Mouse (Mus musculus) embryonic facial prominence, embryonic 13.5 days (tissue): ENCODE data around the gene Uqcr10. TPM values are rescaled to one million over a fixed set of nuclear protein-coding genes. Genes with fewer than 3 reads are reported as not detected.
"Not testable (repeated sequence)": the region's sequence is repeated elsewhere in the genome, so short reads cannot be mapped to it uniquely, and the experiment has no call there.

Source experiments
- ATAC-seq: fragments of 200-750 bp; cut with Nextera tagmentation; 2 replicates; pipeline ENCODE4 v1.8.0; 2017; ENCODE audit warnings: low read depth; ENCODE audit not compliant: insufficient number of reproducible peaks, insufficient read depth, low FRiP score, low TSS enrichment
- H3K27ac ChIP-seq: fragments of 300-500 bp; sonication (generic); 2 replicates; pipeline ENCODE4 v1.5.1; 2015; ENCODE audit warnings: moderate library complexity, mild to moderate bottlenecking, inconsistent platforms
- H3K27me3 ChIP-seq: fragments of 300-500 bp; sonication (generic); 2 replicates; pipeline ENCODE4 v1.6.1; 2015; ENCODE audit warnings: mild to moderate bottlenecking, inconsistent platforms
- H3K36me3 ChIP-seq: fragments of 300-500 bp; sonication (generic); 2 replicates; pipeline ENCODE4 v1.6.1; 2015; ENCODE audit warnings: mild to moderate bottlenecking, inconsistent platforms
- H3K4me1 ChIP-seq: fragments of 300-500 bp; sonication (generic); 2 replicates; pipeline ENCODE4 v1.6.1; 2015; ENCODE audit warnings: inconsistent platforms
- H3K4me2 ChIP-seq: fragments of 300-500 bp; sonication (generic); 2 replicates; pipeline ENCODE4 v1.6.1; 2015; ENCODE audit warnings: moderate library complexity, mild to moderate bottlenecking, inconsistent platforms
- H3K4me3 ChIP-seq: fragments of 300-500 bp; sonication (generic); 2 replicates; pipeline ENCODE4 v1.5.1; 2015; ENCODE audit warnings: mild to moderate bottlenecking, inconsistent platforms
- H3K9ac ChIP-seq: fragments of 300-500 bp; sonication (generic); 2 replicates; pipeline ENCODE4 v1.6.1; 2015; ENCODE audit warnings: mild to moderate bottlenecking, inconsistent platforms
- H3K9me3 ChIP-seq: fragments of 300-500 bp; sonication (generic); 2 replicates; pipeline ENCODE4 v1.6.1; 2016; ENCODE audit warnings: inconsistent platforms
- WGBS: fragments of 180-500 bp; shearing (Covaris S2); methylation state at CpG from one replicate; pipeline ENCODE4 v1.1.7; 2015; ENCODE audit warnings: mixed read lengths; 5-methylcytosine and 5-hydroxymethylcytosine counted together
- polyA plus RNA-seq: library from polyadenylated mRNA; unstranded; fragments of >200 nt; fragmentation: Nextera tagmentation; extraction: Ambion mirVana; gene quantifications from 2 replicates; pipeline ENCODE4 v1.2.1, GENCODE M21; 2015

The Uqcr10 gene
- polyA plus RNA-seq, 1 experiment from 2014 or later: 769 TPM

DNA sequence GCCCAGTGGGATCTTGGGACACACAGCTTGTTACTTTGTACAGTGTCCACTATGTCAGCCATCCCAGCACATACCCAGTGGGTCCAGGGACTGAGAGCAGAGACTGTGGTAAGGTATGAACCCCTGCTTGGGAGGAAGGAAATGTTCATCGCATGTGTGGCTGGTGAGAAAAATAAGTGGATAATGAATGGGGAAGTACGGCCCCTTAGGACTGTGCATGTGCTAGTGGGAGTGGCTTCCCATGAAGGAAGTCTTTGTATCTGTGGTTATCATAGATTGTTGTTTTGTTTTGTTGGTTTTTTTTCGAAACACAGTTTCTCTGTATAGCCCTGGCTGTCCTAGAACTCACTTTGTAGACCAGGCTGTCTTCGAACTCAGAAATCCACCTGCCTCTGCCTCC lies 10.6 kb upstream of the Uqcr10 start:
- Histone ChIP-seq H3K9ac (no peak overlapping the region), H3K4me2 (no peak overlapping the region), H3K4me3 (no peak overlapping the region), H3K4me1 (peaks cover 2% of the 10 kb centered on the region; the same call in 1 of the 2 replicates), H3K9me3 (no peaks in the 10 kb centered on the region), H3K27ac (no peak overlapping the region), H3K27me3 (no peaks in the 10 kb centered on the region), H3K36me3 (no peaks in the 10 kb centered on the region)
- 82% methylated on average over 4 of the region's 4 CpGs for WGBS
- no peak for ATAC-seq

DNA sequence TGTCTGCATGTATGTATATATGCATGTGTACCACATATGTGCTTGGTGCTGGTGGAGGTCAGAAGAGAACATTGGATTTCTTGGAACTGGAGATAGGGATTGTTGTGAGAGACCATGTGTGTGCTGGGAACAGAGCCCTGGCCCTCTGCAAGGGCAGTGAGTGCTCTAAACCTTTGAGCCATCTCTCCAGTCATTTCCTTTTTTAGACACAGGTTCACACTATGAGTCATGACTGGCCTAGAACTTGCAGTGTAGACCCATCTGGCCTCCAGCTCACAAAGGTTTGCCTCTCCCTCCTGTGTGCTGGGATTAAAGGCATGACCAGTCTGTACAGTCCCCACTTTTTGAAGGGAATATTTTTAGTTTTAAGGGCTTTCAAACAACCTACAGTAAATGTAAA lies 8.7 kb upstream of the Uqcr10 start:
- no peak overlapping the region for H3K4me2 ChIP-seq
- no peaks in the 10 kb centered on the region for H3K9me3 ChIP-seq
- no peak overlapping the region for H3K4me3 ChIP-seq
- H3K27ac ChIP-seq: no peak overlapping the region
- H3K4me1 ChIP-seq: no peaks in the 10 kb centered on the region
- no peak for ATAC-seq
- no peak overlapping the region for H3K9ac ChIP-seq
- no peaks in the 10 kb centered on the region for H3K36me3 ChIP-seq
- no peaks in the 10 kb centered on the region for H3K27me3 ChIP-seq

DNA sequence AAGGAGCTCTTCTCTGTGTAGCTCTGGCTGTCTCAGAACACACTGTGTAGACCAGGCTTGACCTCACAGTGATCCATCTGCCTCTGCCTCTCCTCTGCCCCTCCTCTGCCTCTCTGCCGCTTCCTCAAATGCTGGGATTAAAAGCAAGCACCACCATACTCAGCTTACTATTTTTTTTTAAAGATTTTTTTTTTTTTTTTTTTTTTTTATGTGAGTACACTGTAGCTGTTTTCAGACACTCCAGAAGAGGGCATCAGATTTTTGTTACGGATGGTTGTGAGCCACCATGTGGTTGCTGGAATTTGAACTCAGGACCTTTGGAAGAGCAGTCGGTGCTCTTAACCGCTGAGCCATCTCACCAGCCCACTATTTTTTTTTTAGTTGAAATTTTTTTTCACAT lies 6.0 kb upstream of the Uqcr10 start:
- not testable (repeated sequence) for H3K36me3 ChIP-seq, H3K27ac ChIP-seq, H3K4me1 ChIP-seq, H3K9me3 ChIP-seq, H3K9ac ChIP-seq, ATAC-seq, H3K4me3 ChIP-seq, H3K4me2 ChIP-seq, H3K27me3 ChIP-seq
- 84% methylated on average over 4 of the region's 4 CpGs for WGBS

DNA sequence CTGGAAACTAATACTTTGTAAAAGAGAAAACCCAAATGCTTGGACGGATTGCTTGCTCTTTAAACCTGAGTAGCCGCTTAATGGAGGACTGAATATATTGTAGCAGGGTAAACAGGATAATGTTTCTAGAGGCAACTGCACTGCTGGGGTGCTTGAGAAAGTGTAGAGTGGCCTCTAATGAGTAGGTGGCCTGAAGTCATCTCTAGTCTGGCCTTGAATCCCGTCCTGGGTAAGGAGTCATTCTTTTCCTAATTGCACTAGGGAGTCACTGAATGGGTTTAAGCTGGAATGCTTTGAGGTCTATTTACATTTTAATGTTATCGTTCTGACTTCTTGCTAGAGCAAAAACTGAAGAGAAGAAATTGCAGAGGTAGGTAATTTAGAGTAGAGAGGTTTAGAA lies 1.0 kb upstream of the Uqcr10 start:
- no peaks in the 10 kb centered on the region for H3K27me3 ChIP-seq
- 7% methylated on average over 4 of the region's 4 CpGs for WGBS
- no peaks in the 10 kb centered on the region for H3K9me3 ChIP-seq
- H3K9ac ChIP-seq: peak overlapping the region; percentile 94
- H3K4me1 ChIP-seq: peaks cover 17% of the 10 kb centered on the region
- no peak for ATAC-seq
- H3K36me3 ChIP-seq: peaks cover 20% of the 10 kb centered on the region
- H3K27ac ChIP-seq: peak overlapping the region; percentile 66
- peak overlapping the region; percentile 85 for H3K4me3 ChIP-seq
- H3K4me2 ChIP-seq: peak overlapping the region; percentile 84

DNA sequence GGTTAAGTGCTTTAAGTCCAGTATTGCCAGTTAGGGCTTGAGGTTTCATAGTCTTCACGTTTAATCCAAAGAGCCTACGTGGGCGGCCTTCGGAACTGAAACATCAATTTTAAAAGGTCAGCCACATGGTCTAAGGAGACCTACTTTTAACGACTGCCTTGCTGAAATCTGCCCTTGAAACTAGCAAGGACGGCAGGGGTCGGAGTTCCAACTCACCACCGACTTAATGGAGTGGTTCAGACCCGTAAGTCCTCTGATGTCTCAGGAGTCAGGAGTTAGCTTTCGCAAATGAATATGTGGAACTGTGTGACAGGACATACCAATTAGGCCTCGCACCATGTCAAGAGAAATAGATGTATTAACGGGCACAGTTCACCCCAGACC lies 462 bp downstream of the Uqcr10 start:
- peaks cover 20% of the 10 kb centered on the region for H3K36me3 ChIP-seq
- peak overlapping the region; percentile 66; the same call in 1 of the 2 replicates for H3K27ac ChIP-seq
- peak overlapping the region; percentile 85 for H3K4me3 ChIP-seq
- H3K4me2 ChIP-seq: peak overlapping the region; percentile 84
- H3K27me3 ChIP-seq: no peaks in the 10 kb centered on the region
- H3K9me3 ChIP-seq: no peaks in the 10 kb centered on the region
- H3K9ac ChIP-seq: peak overlapping the region; percentile 94
- no peak for ATAC-seq
- 8% methylated on average over 12 of the region's 12 CpGs for WGBS
- peaks cover 17% of the 10 kb centered on the region for H3K4me1 ChIP-seq

DNA sequence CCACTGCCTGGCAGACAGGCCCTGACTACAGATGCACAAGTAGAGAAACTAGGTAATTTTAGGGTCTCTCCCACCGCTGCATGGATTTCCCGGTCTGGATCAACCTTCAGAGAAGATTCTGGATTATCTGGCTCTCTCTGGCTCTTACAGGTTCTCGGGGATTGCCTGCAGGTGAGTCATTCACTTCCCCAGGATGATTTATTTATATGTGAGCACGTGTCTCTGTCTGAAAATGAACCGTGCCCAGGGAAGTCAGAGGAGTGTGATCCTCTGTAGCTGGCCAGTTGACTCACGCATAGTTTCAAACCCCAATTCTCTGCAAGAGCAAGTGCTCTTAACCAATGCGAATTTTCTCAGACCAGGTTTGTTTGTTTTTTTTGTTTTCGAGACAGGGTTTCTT lies 3.4 kb downstream of the Uqcr10 start:
- H3K4me1 ChIP-seq: peaks cover 16% of the 10 kb centered on the region
- no peak overlapping the region for H3K4me3 ChIP-seq
- no peaks in the 10 kb centered on the region for H3K27me3 ChIP-seq
- peaks cover 20% of the 10 kb centered on the region for H3K36me3 ChIP-seq
- no peaks in the 10 kb centered on the region for H3K9me3 ChIP-seq
- WGBS: 83% methylated on average over 8 of the region's 8 CpGs
- ATAC-seq: no peak
- no peak overlapping the region for H3K4me2 ChIP-seq
- no peak overlapping the region for H3K27ac ChIP-seq
- H3K9ac ChIP-seq: no peak overlapping the region

DNA sequence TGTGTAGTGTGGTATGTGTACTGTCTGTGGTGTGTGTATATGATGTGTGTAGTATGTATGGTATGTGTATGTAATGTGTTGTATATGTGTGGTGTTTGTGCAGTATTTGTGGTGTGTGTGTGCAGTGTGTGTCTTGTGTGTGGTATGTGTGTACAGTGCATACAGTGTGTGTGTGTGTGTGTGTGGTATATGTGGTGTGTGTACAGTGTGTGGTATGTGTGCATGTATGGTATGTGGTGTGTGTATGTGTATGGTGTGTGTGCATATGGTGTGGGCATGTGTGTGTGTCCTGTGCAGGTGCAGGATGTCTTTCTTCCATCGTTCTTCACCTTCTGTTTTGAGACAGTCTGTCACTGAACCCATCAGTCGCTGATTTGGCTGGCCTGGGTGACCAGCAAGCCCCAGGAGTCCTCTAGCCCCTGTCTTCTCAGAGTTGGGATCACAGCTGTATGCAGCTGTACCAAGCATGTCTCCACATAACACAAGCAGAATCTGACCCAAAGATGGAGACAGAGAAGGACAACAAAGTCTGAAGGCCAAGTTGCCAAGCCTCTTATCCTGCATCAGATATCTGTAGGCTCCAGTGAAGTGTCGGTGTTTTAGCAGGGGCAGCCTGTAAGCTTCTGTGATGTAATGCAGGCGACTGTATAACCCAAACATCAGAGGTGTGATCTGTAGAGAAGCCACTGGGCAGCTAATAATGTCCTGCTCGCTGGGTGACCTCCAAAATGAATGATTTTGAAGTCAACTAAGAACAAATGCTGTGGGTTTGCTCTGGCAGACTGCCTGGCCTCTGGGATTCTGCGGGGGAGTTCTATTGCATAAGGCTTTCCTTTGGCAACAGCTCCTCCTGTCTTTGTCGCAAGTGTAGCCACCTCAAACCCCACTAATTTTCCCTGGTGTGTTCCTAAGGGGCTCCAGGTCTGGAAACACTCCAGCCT lies 6.8 kb downstream of the Uqcr10 start:
- H3K27me3 ChIP-seq: no peaks in the 10 kb centered on the region
- no peak overlapping the region for H3K9ac ChIP-seq
- no peaks in the 10 kb centered on the region for H3K4me1 ChIP-seq
- H3K4me2 ChIP-seq: no peak overlapping the region
- H3K4me3 ChIP-seq: no peak overlapping the region
- H3K9me3 ChIP-seq: no peaks in the 10 kb centered on the region; the same call in 1 of the 2 replicates
- H3K36me3 ChIP-seq: peaks cover 20% of the 10 kb centered on the region
- no peak overlapping the region for H3K27ac ChIP-seq
- 52% methylated on average over 7 of the region's 7 CpGs for WGBS
- 0 out of 2 replicates have a peak, but pooled peaks have one; percentile 48 for ATAC-seq

DNA sequence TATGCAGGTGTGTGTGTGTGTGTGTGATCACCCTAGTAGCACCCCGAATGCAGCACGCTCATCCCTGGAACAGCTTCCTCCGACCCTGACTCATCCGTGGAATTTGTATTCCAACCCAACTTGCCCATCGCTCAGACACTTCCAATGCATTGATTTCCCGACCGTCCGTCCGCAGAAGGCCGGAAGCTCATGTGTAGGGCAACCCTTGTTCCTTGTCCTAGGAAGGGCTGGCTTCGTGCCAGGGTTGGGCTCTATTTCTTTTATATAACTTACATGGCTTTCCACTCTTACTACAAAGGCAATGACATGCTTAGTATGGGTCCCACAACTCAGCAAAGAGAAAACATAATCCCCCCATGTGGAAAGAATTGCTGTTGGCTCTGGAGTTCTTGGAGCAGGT lies 12.0 kb downstream of the Uqcr10 start:
- no peak overlapping the region for H3K4me3 ChIP-seq
- H3K9ac ChIP-seq: no peak overlapping the region
- no peak for ATAC-seq
- no peak overlapping the region for H3K4me2 ChIP-seq
- no peaks in the 10 kb centered on the region for H3K27me3 ChIP-seq
- H3K4me1 ChIP-seq: no peaks in the 10 kb centered on the region
- no peak overlapping the region for H3K27ac ChIP-seq
- 84% methylated on average over 11 of the region's 11 CpGs for WGBS
- H3K9me3 ChIP-seq: no peaks in the 10 kb centered on the region; the same call in 1 of the 2 replicates
- H3K36me3 ChIP-seq: no peaks in the 10 kb centered on the region

DNA sequence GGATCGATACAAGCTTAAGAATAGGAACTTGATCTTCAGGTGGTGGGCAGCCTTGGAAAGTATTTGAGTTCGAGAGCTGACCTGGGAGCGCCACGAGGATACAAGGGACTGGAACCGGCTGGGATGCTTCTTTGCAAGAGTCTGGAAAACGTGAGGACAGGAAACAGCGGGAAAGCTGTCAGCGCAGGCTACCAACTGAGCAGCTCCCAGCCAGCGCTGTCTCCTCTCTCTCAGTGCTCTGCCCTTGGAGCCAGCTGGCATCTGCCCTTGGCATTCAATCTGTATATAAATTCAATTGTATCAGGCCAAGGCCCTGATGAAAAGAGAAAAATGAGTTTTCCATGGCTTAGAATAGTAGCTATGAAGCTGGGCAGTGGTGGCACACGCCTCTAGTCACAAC lies 12.9 kb downstream of the Uqcr10 start:
- Histone ChIP-seq H3K36me3 (no peaks in the 10 kb centered on the region), H3K9me3 (no peaks in the 10 kb centered on the region; the same call in 1 of the 2 replicates), H3K4me1 (no peaks in the 10 kb centered on the region), H3K4me2 (no peak overlapping the region), H3K9ac (no peak overlapping the region), H3K4me3 (no peak overlapping the region), H3K27me3 (no peaks in the 10 kb centered on the region), H3K27ac (no peak overlapping the region)
- no peak for ATAC-seq
- 62% methylated on average over 10 of the region's 10 CpGs for whole genome bisulfite sequencing

DNA sequence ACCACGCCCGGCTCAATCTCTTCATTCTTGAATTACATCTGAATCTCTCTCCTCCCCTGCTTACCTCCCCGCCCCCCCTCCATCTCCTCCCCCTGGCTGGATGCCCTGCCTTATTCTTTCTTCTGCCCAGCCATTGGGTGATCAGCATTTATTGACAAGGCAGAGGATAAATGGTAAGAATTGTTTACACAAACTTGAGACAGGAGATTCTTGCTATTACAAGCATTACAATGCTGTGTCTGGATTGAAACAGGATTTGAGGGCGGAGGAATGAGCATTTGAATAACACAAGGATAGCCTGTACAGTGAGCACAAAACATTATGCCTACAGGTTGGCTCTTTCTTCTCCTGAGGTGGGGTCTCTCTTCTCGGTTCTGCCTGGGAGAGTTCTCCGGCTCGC lies 13.8 kb downstream of the Uqcr10 start:
- Histone ChIP-seq H3K9me3 (no peaks in the 10 kb centered on the region; the same call in 1 of the 2 replicates), H3K27me3 (no peaks in the 10 kb centered on the region), H3K27ac (no peak overlapping the region), H3K36me3 (no peaks in the 10 kb centered on the region), H3K4me2 (no peak overlapping the region), H3K4me1 (peaks cover 4% of the 10 kb centered on the region; the same call in 1 of the 2 replicates), H3K9ac (no peak overlapping the region), H3K4me3 (no peak overlapping the region)
- 83% methylated on average over 7 of the region's 7 CpGs for WGBS
- no peak for ATAC-seq

DNA sequence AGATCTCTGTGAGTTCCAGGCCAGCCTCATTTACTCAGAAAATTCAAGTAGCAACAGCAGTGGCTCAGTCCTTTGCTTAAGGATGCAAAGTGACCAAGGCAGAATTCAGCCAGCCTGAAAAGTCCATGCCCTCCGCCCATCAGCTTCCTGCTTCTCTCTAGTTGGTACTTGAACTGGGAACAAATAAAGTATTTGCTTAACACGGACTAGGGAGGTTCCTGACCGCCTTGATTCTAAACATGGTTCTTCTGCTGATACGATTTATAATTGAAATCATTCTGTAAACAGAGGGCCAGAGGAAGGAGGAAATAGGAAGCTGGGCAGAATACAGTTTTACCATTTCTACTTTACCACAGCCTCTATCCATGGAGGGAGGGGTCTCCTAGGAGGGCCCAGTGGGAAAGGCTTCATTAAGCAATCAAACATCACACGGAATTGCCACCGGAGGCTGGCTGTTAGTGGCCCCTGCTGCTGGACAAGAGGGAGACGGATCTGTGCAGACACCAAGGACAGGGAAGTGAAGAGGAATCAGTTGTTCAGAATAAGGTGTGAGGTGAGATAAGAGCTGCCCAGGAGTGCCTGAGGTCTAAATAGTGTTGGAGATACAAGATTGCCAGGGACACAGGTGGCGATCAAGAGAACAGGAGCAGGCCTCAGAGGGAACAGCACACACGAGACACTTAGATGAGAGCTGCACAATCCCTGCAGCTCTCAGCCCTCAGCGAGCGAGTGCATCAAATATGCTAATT lies 15.3 kb downstream of the Uqcr10 start:
- peaks cover 9% of the 10 kb centered on the region for H3K36me3 ChIP-seq
- H3K27me3 ChIP-seq: no peaks in the 10 kb centered on the region
- peaks cover 4% of the 10 kb centered on the region; the same call in 1 of the 2 replicates for H3K4me1 ChIP-seq
- H3K27ac ChIP-seq: no peak overlapping the region
- H3K9ac ChIP-seq: peak overlapping the region; percentile 36; the same call in 1 of the 2 replicates
- WGBS: 62% methylated on average over 11 of the region's 11 CpGs
- H3K4me3 ChIP-seq: no peak overlapping the region
- H3K4me2 ChIP-seq: no peak overlapping the region
- no peaks in the 10 kb centered on the region for H3K9me3 ChIP-seq
- no peak for ATAC-seq
